Mouse (Mus musculus) left cerebral cortex, adult 9 months (tissue): ENCODE measurements around the gene Prox1.

Experiments used
- DNase-seq, 2 experiments: peaks; one replicate each; pipeline ENCODE4 v3.0.0; 2022; ENCODE audit warnings: low spot score in 2 of 2

The Prox1 gene

DNA sequence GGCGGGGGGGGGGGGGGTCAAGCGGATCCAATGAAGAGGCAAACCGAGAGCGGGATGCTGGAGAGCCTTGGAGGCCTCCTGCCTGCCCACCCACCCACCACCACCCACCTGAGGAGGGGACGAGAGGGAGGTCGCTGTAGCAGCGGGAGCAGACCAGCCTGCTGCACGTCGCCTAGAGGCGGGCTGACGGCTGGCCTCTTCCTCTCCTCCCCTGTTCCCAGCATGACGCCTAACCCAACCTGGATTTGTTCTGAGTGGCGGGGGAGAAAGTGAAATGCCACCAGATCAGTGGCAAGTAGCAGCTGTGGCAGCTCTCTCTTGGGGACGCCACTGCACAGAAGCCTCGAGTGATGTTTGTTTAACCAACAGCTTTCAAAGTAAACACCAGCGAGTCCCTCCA lies 3.1 kb upstream of the Prox1 start:
- DNase-seq: no peak

DNA sequence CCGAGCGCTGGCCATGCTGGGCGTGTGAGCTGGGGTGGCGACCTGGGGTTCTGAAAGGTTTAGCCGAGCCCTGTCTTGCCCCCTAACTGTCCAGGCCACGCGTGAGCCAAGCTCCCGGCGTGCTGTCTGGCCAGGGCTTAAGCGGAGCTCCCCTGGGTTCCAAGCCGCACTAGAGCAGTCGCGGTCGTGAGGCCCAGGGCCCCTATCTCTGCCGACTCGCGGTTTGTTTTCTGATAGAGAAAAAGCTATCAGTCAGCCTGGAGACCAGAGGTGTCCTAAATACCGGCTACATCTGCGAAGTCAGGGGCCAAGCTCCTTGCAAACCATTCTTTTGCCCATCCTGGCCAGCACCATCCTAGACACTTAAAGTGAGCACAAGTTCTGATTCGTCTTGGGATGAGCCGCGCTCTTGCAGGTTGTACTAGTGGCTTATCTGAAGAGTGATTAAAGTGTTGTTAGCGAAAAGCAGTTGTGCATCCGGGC lies 2.5 kb upstream of the Prox1 start:
- no peak for DNase-seq

DNA sequence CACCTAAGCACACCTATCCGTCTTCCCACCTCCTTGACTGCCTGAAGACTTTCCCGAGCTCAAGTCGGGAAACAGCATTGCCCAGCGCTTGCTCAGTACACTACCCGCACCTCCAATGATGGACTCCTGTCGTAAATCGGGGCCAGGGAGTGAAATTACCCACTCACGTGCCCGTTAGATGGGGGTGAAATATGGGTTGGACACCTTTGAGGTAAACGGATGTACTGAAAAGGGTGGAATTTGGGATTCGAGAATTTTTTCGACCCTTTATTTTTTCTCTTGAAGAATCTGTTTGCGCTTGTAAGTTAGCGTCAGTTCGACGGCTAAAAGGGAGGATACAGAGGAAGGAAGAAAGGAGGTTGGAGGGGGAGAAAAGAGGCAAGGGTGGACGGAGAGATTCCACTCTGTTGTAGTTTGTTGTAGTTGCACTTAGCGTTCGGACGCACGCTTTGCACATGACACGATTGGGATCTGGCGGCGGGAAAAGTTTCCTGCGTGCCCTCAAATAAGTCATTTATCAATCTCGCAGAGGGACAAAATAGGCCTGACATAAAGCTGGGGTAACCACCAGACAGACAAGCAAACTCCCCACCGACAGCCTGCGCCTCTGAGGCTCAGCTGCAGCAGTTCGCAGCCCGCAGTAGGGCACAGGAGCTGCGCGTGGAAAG lies 1.9 kb upstream of the Prox1 start:
- DNase-seq: no peak

DNA sequence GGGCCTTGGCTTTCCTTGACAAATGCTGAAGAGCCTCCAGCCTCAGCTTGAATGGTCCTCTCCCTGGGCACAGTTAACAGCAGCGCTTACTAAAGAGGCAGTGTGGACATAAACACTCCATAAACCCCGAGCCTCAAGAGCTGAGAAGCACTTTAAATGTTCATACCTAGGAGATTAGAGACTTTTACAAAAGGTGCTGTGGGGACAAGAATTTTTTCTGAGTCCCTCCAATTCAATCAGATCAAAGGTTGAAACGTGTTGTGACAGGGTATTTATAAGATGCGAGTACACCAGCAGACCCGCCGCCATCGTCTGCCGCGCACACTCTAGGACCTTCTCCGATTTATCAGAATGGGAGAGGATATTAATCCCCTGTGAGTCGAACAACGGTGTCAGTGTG lies 1.2 kb upstream of the Prox1 start:
- DNase-seq: no peak

DNA sequence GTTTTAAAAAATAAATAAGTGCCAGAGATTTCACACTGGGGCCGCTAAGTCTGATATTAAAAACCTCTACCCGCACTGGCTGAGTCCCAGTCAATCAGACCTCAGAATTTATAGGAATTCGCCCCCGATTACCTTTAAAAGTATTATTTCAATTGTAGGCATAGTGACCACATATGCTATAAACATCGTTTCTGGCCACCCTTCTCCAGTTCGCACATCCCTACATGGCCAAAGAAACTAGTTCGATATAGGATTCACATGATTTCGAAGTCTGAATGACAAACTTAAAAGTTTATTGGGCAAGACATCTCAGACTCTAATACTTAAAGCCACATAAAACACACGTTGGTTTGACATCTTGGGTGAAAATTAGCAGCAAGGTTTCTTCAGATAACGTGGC lies 827 bp upstream of the Prox1 start:
- no peak for DNase-seq

DNA sequence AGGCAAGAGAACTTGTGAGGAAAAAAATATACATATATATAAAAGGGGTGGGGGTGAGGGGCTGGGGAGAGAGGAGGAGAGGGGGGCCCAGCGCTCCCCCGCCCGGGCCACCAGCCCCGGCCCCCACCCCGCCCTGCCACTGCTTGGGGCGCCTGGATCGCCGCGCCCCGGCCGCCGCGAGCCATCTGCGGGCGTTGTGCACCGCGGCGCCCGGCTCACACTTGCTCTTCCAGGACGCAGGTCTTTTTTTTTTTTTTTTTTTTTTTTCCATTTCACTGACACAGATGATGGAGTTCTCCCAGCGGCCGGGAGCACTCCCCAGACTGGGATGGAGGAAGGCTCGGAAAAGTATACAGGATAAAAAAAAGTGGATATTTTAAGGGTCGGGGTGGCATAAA lies 304 bp upstream of the Prox1 start:
- DNase-seq: no peak

DNA sequence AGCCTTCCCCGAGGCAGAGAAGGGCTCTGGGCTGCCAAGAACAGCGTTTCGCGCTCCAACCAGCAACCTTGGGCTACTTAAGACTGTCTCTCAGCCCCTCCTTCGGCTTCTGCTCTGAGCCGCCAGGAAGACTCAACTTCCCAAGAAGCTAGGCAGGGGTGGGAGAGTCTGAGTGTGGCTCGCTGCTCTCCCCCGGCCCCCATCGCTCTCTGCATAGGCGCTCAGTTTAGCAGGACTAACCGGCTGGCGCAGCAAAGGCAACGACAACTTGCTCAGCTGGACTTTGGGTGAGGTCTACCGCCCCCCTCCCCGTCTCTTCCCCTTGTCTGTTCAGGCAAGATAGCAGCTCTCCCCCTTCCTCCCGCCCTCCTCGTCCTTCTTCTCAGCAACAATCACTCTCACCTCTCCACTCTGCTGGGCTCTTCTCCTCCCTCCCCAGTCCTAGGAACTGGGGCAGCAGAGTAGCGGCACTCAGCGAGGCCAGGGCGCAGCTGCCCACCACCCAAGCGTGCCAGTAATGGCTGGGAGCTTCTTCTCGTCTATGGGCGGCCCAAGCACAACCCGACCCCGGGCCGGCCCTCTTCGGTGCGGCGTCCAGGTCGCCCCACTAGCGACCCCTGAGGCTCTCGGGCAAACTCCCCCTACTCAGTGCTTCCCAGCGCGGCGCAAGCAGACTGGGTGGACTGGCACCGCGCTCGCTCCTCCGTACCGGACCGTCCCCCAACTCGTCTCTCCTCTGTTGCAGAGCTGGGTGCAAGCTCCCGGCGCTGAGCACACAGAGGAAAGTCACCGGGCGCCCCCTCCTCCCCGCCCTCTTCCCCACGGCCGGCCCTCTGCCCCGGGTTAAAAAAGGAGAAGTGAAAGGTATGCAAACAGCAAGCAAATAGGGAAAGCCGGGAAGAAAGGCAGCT lies 1.5 kb downstream of the Prox1 start:
- no peak for DNase-seq

DNA sequence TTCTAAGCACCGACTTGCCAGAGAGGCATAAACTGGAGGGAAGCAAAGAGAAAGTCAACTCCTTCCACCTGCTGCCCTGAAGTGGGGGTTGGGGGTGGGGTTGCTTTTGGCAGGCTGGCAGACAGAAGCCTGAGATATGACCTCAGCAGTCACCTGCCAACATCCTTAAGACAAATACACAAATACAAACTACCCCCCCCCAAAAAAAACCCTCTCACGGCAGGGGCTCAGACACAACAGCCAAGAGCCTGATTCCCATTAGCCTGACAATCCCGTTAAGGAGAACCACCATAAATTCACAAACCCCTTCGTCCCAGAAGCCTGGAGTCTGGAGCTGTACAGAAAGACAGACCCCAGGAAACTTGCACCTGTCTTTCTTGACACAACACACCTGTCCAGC lies 2.4 kb downstream of the Prox1 start:
- DNase-seq: no peak

DNA sequence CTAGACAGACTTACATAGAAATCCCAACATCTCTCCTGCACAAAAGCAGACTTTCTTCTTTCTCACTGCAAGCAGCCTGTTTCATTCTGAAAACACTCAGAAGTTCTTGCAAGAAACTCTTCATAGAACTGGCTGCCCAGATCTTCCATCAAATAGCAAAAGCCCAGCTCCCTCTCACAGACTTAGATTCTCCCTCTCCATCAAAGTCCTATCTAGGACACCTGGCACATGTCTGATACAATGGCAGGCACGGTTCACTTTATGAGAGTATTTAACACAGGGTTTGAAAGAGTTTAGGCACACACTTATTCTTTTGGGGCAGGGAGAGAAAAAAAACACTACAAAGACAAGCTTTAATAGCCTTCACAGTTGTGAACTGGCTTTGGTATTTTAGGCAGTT lies 2.9 kb downstream of the Prox1 start:
- no peak for DNase-seq

DNA sequence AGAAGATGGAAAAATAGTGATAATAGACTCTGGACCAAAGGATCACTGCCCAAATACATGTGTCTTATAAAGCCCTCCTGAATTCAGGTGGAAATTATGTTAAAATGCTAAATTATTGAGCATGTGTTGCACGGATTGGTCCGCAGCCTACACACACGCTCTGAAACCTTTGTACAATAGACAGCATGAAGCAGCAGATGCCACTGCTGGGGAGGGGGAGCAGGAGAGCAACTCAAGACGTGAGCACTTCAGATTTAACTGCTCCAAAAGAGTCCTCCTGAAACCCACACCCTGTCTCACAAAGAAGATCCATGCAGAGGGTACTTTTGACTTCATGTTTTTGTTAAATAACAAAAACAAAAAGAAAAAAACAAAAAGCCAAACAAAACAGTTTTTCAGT lies 5.0 kb downstream of the Prox1 start:
- DNase-seq: no peak

DNA sequence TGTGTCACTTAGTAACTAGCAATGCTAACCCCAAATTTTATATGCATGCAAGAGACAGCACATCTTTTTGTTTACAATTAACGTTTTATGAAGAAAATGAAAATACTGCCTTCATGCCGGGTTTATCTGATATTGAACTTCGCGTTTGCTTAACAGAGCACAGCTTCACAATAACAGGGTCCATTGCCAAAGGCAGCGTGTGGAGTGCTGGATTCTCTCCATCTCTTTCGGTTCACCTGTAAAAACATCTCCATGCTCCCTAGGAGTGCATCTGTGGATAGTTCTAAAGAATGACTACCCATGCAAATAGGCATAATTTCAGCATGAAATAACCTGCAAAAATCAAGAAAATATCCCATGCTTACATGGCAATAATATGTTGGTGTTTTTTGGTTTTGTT lies 7.0 kb downstream of the Prox1 start:
- no peak for DNase-seq

DNA sequence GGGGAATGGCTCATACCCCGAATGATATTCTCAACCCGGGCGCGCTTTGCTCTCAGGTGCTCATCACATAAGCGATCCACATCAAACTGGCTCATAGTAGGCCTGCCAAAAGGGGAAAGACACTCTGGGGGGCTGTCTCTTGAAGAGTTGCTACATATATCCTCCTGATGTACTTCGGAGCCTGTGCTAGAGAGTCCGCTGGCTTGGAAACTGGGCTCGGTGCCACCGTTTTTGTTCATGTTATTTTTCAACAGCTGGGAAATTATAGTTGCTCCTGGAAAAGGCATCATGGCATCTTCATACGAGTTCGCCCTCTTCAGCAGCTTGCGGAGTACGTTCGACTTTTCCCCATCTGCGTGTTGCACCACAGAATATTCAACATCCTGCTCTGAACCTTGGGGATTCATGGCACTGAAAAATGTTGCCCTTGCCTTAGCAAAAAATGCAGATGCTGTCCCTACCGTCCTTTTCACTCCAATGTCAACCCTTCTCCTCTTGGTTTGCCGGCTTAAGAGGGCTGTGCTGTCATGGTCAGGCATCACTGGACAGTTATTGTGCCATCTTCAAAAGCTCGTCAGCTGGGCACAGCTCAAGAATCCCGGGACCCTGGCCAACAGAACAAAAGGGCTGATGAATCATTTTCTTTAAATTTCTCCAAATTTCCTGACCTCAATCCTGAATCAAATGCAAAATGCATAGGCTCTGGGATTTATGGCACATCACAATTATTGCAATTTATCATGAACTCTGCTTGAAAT lies 8.6 kb downstream of the Prox1 start:
- DNase-seq: no peak

DNA sequence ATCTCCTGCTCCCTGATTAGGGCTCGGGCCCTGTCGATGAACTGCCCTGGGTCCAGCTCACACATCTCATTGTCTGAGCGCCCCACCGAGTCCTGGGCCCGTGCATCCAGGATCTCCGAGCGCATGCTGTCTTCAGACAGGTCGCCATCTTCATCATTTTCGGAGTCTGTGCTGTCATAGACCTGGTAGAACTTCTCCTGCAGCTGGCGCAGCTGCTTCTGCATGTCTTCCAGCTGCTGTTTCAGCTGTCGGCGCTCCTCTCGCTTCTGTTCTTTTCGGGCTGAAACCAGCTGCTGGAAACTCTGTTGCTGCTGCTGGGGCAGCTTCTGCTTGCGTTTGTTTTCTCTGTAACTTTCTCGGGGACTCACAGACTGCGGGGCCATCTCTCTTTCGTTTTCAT lies 9.2 kb downstream of the Prox1 start:
- DNase-seq: no peak

DNA sequence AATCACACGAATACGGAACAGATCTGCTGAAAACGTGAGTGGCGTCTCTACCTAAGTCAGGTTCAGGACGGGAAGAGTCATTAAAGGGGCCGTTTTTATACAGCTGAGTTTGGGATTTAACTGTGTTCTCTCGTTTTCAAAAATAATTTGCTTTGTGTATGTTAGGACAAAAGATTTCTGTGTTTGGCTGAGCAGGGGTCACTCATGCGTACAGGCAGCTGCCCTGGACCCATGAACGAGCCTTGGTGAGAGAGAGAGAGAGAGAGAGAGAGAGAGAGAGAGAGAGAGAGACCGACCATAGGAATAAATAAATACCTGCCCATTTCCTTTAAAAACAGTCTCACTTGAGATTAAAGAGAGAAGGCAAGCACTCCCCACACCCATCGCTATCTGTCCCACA lies 11.1 kb downstream of the Prox1 start:
- DNase-seq: no peak

DNA sequence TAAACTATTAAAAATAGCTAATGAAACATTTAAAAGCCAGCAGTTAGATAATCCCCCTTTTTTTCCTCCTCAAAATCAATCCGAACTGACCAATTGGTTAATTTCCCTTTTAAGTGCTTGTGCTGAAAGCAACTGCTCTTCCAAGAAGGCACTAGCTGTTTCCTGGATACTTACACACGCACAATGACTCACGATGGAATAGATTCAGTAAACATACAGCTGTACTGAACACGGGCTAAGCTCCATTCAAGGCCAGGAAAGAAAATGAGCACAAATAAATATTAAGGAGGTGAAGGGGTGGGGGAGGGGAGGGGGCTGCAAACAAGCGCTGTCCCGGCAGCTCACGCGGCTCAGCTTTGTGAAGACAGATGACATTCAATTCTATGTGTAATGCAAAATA lies 14.8 kb downstream of the Prox1 start:
- no peak for DNase-seq

DNA sequence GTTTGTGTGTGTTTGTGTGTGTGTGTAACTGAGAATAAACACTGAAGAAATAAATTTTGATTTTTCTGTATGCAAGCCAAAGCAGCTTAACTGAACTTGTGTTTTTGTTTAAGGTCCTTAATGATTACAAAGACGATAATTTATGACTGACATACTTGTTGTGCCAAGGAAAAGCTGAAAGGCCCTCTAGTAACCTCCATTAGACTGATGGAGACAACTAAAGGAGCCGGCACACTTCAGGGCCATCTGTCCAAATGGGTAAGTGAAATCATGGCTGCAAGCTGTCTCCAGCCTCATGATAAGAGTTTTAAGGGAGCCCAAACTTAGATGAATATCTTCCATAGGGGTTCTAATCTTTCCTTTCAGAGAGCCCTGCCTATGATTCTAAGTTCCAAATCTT lies 15.5 kb downstream of the Prox1 start:
- DNase-seq: no peak

DNA sequence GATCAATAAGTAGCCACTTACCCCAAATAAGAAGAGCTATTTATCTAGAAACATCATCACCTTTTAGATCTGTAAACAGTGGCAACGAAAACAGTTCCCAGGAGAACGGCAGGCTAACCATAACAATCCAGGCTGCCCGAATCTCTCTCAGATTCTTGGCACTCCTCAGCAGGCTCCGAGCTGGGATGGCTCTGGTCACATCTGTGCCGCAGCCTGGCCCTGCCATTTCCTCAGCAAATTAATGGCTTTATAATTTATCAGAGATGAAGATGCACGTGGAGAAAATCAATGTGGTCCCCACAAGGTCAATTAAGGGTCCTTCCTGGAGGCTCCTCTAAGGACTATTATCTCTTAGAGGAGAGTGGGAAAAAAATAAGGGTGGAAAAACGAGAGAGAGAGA lies 16.2 kb downstream of the Prox1 start:
- DNase-seq: no peak

DNA sequence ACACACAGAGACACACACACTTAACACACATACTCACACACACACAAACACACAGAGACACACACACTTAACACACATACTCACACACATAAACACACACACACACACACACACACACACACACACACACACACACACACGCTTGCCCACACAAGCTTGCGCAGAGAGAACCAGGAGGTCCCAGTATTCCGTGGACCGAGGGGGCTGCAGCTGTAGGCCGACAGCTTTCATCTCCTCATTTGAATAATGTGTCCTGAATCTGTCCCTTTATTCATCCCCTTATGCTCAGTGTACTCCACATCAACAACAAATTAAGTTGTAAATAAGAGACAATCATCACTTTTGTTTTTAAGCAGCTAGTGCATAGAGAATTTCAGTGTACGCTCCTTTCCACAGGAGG lies 17.9 kb downstream of the Prox1 start:
- DNase-seq: no peak

DNA sequence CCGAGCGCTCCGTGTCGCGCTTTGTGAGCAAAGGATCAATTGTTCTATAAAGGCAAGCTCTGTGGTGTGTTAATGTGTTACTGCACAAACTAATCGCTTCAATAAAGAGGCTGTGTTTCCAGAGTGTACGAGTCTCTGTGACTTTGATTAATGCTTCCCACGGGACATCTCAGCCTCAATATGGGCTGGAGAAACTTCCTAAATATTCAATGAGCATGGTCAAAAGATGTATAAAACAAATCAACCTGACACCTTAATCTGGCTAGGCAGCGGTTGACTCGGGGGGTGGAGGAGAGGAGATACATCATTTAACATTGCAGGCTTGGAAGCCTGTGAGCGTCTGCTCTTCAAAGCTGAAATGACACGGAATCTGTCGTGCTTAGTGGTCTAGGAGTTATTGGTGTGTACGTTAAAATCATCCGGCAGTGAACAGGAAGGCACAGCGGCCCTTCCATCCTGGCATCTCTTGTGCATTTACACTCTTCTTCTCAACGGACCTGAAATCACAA lies 21.2 kb downstream of the Prox1 start:
- DNase-seq: no peak

DNA sequence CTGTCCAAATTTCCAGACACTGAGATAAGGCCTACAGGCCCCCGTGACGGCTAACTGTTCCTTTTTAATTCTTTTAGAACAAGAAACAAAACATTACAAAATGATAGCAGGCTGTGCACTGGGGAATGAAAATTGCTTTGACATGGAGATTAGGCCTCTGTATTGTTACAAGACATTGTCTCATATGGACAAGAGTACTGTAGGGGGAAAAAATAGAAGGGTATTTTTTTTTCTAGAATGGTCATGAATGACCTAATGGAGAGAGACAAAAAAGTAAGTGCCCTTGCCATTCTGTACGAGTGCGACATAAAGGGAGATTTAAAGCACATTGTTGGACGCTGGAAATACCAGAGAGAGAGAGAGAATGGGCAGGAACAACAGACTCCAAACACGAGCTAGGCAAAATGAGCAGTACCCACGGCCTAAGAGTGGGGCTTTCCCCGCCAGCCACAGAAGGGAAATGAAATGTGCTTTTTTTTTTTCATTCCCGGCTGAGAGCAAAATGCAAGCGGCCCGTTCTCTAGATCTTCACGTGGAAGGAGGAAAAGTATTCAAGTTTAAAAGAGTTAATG lies 21.8 kb downstream of the Prox1 start:
- no peak for DNase-seq

DNA sequence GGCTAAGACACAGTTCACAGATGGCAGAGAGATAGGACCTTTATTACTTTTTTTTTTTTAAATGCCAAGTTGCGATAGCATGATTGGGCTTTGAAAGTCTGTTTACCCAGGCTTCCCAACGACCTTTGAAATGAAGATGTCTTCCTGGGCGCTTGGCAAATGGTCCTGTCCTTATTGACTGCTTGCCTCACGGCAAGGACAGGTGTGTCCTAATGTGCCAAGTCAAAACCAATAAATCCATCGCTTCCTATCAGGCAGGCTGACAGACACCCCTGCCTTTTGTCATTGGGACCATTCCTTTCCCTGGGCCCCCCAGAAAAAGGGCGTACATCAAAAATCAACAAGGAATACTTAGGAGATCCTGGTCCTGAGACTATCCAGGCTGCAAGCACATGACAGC lies 22.7 kb downstream of the Prox1 start:
- DNase-seq: no peak

DNA sequence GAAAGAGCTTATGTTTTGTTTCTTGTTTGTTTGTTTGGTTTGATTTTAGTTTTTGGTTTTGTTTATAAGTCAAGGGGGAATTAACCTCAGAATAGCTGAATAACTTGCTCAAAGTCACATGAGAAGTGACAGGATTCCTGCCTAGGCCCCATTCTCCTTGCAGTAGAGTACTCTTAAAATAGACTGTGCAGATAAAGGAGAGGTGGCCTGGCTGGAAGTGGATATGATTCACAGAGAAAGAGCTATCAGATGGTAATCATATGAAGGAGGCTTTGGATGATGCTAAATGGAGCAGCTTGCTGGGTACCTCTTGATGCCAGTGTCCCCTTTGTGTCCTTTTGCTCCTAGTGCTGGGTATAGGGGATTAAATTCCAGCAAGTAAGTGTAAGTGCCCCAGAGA lies 26.1 kb downstream of the Prox1 start:
- DNase-seq: no peak
